ENCODE assay signal across 25 mouse cellular contexts in the genomic region with DNA sequence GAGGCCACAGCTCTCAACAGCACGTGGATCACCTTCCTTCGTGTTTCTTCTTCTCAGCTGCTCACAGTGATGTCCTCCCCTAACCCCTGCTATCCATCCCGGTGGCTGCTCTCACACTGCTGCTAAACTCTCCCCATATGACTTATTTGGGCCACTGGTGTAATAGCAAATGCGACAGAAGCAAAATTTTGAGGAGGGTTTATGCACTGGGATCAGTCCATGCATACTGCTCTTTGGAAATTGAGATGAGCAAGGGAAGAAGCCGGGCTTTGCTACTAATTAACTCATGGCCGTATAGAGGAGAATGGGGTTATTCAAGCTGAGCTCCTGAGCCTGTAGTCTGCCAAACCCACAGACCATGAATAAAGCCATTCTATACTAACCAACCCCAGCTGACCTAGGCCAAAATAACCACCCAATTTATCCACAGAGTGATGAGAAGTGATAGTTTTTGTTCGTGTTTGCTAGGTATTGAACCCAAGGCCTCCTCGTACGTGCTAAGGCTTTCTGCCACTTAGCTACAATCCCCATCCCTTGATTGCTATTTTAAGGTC. TPM values are rescaled to one million over a fixed set of nuclear protein-coding genes. Genes with fewer than 3 reads are reported as not detected.
A peak's percentile ranks its signal among the peaks of the same experiment; 100 is the strongest.
DNase-seq lines count a peak whose midpoint lies in the region; ATAC-seq and TF ChIP-seq lines count a peak whose summit lies in the region.
"Had no signal": no experiment of that assay in that cellular context is flagged by ENCODE, and none has a peak within 500 bp of the region (broad histone marks: within the 10 kb centered on the region; RNA-seq: fewer than 3 reads in every experiment).

No protein-coding gene starts in this region.

- H3K27me3 ChIP-seq in heart, embryonic 13.5 days (replicated peaks), result no peaks in the 10 kb centered on the region
- H3K27me3 ChIP-seq in intestine, embryonic 15.5 days (replicated peaks), result no peaks in the 10 kb centered on the region
- no peaks in the 10 kb centered on the region for H3K27me3 ChIP-seq in intestine, embryonic 16.5 days (replicated peaks; ENCODE audit: control insufficient read depth, insufficient read depth, low read length)
- H3K27me3 ChIP-seq in E14TG2a.4 (ENCODE audit: insufficient read depth, low read length), result no peaks in the 10 kb centered on the region
- H3K27me3 ChIP-seq: hindbrain, embryonic 15.5 days; neural tube, embryonic 15.5 days had no signal

- WGBS in heart, embryonic 13.5 days, result 66% methylated on average over 9 of the region's 9 CpGs
- WGBS in intestine, embryonic 15.5 days, result 73% methylated on average over 9 of the region's 9 CpGs
- WGBS in intestine, embryonic 16.5 days, result 65% methylated on average over 9 of the region's 9 CpGs

- H3K27ac ChIP-seq in heart, embryonic 13.5 days (replicated peaks), result peak overlapping the region; percentile 84
- H3K27ac ChIP-seq in intestine, embryonic 15.5 days, result peak overlapping the region; percentile 48; the same call in 1 of the 2 replicates
- H3K27ac ChIP-seq in intestine, embryonic 16.5 days (ENCODE audit: low read length), result no peak overlapping the region
- H3K27ac ChIP-seq: forebrain, embryonic 10.5 days; hindbrain, embryonic 15.5 days; kidney, postnatal 0 days; left cerebral cortex, adult 2 months; midbrain, embryonic 10.5 days; neural tube, embryonic 15.5 days had no signal

- H3K4me2 ChIP-seq in heart, embryonic 13.5 days, result no peak overlapping the region
- no peak overlapping the region for H3K4me2 ChIP-seq in intestine, embryonic 15.5 days (replicated peaks)
- H3K4me2 ChIP-seq in intestine, embryonic 16.5 days (ENCODE audit: low read depth, low read length), result no peak overlapping the region
- H3K4me2 ChIP-seq: hindbrain, embryonic 15.5 days; liver, embryonic 11.5 days; neural tube, embryonic 15.5 days had no signal

- no peak for DNase-seq in heart, postnatal 36 days
- peak; percentile 12 for DNase-seq in brain, adult 2 months (ENCODE audit: low read depth, low spot score)
- no peak for DNase-seq in left cerebral cortex, postnatal 10 days (ENCODE audit: extremely low spot score in 1 of 2, low spot score in 2 of 2)
- no peak for DNase-seq in thymus, postnatal 36 days
- DNase-seq: adrenal gland, adult 8-10 months; B cell, adult 2 months; cerebellum, adult 2 months; cerebellum, postnatal 25 days; forebrain, postnatal 0 days; gastrocnemius, postnatal 25 days; kidney, adult 18-20 months; left cerebral cortex, postnatal 4 days; lung, adult 18-20 months had no signal

- H3K36me3 ChIP-seq in heart, embryonic 13.5 days, result no peaks in the 10 kb centered on the region
- no peaks in the 10 kb centered on the region for H3K36me3 ChIP-seq in intestine, embryonic 15.5 days
- no peaks in the 10 kb centered on the region for H3K36me3 ChIP-seq in intestine, embryonic 16.5 days (ENCODE audit: control insufficient read depth, insufficient read depth, low read length)
- H3K36me3 ChIP-seq in E14TG2a.4 (ENCODE audit: insufficient read depth, low read length), result peaks cover 25% of the 10 kb centered on the region
- H3K36me3 ChIP-seq: forebrain, embryonic 10.5 days; hindbrain, embryonic 15.5 days; midbrain, embryonic 10.5 days; neural tube, embryonic 15.5 days had no signal

- H3K9ac ChIP-seq in heart, embryonic 13.5 days, result 0 out of 2 replicates have a peak overlapping the region, but pooled peaks have one; percentile 35
- no peak overlapping the region for H3K9ac ChIP-seq in intestine, embryonic 15.5 days
- no peak overlapping the region for H3K9ac ChIP-seq in intestine, embryonic 16.5 days (ENCODE audit: low read depth, low read length)
- H3K9ac ChIP-seq: forebrain, postnatal 0 days; hindbrain, embryonic 15.5 days; neural tube, embryonic 15.5 days had no signal

- intact Hi-C loops in heart, postnatal 36 days (cut with DNase I), result no loop called here
- intact Hi-C loops in left cerebral cortex, postnatal 10 days (cut with DNase I), result no loop called here

- no peaks in the 10 kb centered on the region for H3K9me3 ChIP-seq in heart, embryonic 13.5 days
- no peaks in the 10 kb centered on the region for H3K9me3 ChIP-seq in intestine, embryonic 15.5 days
- H3K9me3 ChIP-seq in intestine, embryonic 16.5 days (ENCODE audit: control insufficient read depth, low read length), result no peaks in the 10 kb centered on the region
- H3K9me3 ChIP-seq in E14TG2a.4 (ENCODE audit: low read length), result peaks cover 8% of the 10 kb centered on the region
- H3K9me3 ChIP-seq: forebrain, embryonic 10.5 days; hindbrain, embryonic 15.5 days; midbrain, embryonic 10.5 days; neural tube, embryonic 15.5 days had no signal

- no peak overlapping the region for H3K4me3 ChIP-seq in heart, embryonic 13.5 days
- no peak overlapping the region for H3K4me3 ChIP-seq in intestine, embryonic 15.5 days (replicated peaks)
- no peak overlapping the region for H3K4me3 ChIP-seq in intestine, embryonic 16.5 days (ENCODE audit: low read length)
- H3K4me3 ChIP-seq in E14TG2a.4 (replicated peaks; ENCODE audit: low read length), result peak overlapping the region; percentile 78
- H3K4me3 ChIP-seq: forebrain, embryonic 10.5 days; hindbrain, embryonic 15.5 days; left cerebral cortex, adult 2 months; midbrain, embryonic 10.5 days; neural tube, embryonic 15.5 days had no signal

- ATAC-seq in heart, embryonic 13.5 days (ENCODE audit: extremely low read depth, insufficient number of reproducible peaks, low FRiP score, low TSS enrichment), result no peak
- no peak for ATAC-seq in intestine, embryonic 15.5 days
- no peak for ATAC-seq in intestine, embryonic 16.5 days
- ATAC-seq: activated CD4-positive, CD25-positive, alpha-beta regulatory T cell, adult 4 months; forebrain, postnatal 0 days had no signal

- TF ChIP-seq CTCF in E14TG2a.4 (conservative IDR thresholded peaks at IDR 0.05; ENCODE audit: low read length), result no peak

- peaks cover 53% of the 10 kb centered on the region for H3K4me1 ChIP-seq in heart, embryonic 13.5 days
- 0 out of 2 replicates have a peak, but pooled peaks cover 2% of the 10 kb centered on the region for H3K4me1 ChIP-seq in intestine, embryonic 15.5 days (replicated peaks)
- no peaks in the 10 kb centered on the region for H3K4me1 ChIP-seq in intestine, embryonic 16.5 days (ENCODE audit: control insufficient read depth, insufficient read depth, low read length)
- H3K4me1 ChIP-seq in E14TG2a.4 (replicated peaks; ENCODE audit: low read depth, low read length), result peaks cover 77% of the 10 kb centered on the region
- H3K4me1 ChIP-seq: hindbrain, embryonic 15.5 days; midbrain, embryonic 10.5 days; neural tube, embryonic 15.5 days had no signal

RNA-seq across cellular contexts. Expression of a gene that starts 7.7 kb away (rescaled TPM):
- 14.7 and 14.8 TPM in 2 replicates for polyA plus RNA-seq in heart, embryonic 13.5 days (2015; fragmentation: Nextera tagmentation; extraction: Ambion mirVana)
- total RNA-seq in heart, postnatal 36 days (2021), result 100 to 1,000 TPM; 111 to 112 TPM
- 12.3 and 13.4 TPM in 2 replicates for polyA plus RNA-seq in intestine, embryonic 15.5 days (2015; fragmentation: Nextera tagmentation; extraction: Ambion mirVana)
- polyA plus RNA-seq in intestine, embryonic 16.5 days (2015; fragmentation: Nextera tagmentation; extraction: Ambion mirVana), result 7.0 and 8.9 TPM in 2 replicates
- total RNA-seq in left cerebral cortex, postnatal 10 days (2021), result 100 to 1,000 TPM; 139 to 152 TPM
